Mouse (Mus musculus) bone marrow macrophage, adult 2 months (primary cell): ENCODE measurements around the gene Rab11fip5.

Experiments
- CTCF ChIP-seq: IDR thresholded peaks from 2 replicates; pipeline ENCODE4 v1.5.1; 2012; ENCODE audit warnings: low read depth, mild to moderate bottlenecking, low read length, moderate library complexity
- POLR2A ChIP-seq: IDR thresholded peaks from 2 replicates; pipeline ENCODE4 v1.6.1; 2012; ENCODE audit warnings: mild to moderate bottlenecking, low read depth, low read length, borderline replicate concordance

DNA sequence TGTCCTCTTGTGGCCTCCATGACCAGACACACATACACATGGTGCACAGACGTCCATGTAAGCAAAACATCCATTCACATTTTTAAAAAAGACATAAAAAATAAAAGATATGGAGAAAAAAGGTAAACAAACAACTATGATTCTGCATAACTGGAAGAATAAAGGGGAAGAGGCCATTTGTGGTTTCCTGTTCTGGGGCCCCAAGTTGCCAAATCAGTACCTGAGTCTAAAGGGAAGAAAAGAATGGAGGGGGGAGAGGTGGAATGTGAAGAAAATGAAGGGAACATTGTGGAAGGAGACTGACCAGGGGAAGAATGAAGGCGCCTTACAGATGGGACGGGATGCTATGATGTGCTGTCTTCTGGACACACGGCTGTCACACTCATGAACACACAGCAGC lies 47.9 kb downstream of the Rab11fip5 start:
- TF ChIP-seq POLR2A (no peak), CTCF (no peak)
